Mouse (Mus musculus) limb, embryonic 11.5 days (tissue): ENCODE results near the gene Duox1. TPM values are rescaled to one million over a fixed set of nuclear protein-coding genes. Genes with fewer than 3 reads are reported as not detected.
"Not testable (repeated sequence)": the region's sequence is repeated elsewhere in the genome, so short reads cannot be mapped to it uniquely, and the experiment has no call there.

Experiments
- ATAC-seq: fragments of 200-750 bp; cut with Nextera tagmentation; 2 replicates; pipeline ENCODE4 v1.8.0; 2017; ENCODE audit warnings: low read depth; ENCODE audit not compliant: insufficient number of reproducible peaks, low FRiP score, low TSS enrichment
- DNase-seq: peaks from one replicate; pipeline ENCODE4 v3.0.0-alpha.2; 2015; ENCODE audit warnings: low spot score
- H3K27ac ChIP-seq: fragments of 300-500 bp; sonication (generic); replicated peaks from 2 replicates; pipeline ENCODE4 v1.5.1; 2014; ENCODE audit warnings: low read depth, mild to moderate bottlenecking, low read length
- H3K27me3 ChIP-seq: fragments of 300-500 bp; sonication (generic); 2 replicates; pipeline ENCODE4 v1.6.1; 2014; ENCODE audit warnings: mild to moderate bottlenecking, low read length, mixed read lengths; ENCODE audit not compliant: control insufficient read depth, insufficient read depth
- H3K36me3 ChIP-seq: fragments of 300-500 bp; sonication (generic); 2 replicates; pipeline ENCODE4 v1.6.1; 2014; ENCODE audit warnings: mild to moderate bottlenecking, low read length, moderate library complexity, mixed read lengths; ENCODE audit not compliant: control insufficient read depth, insufficient read depth
- H3K4me1 ChIP-seq: fragments of 300-500 bp; sonication (generic); 2 replicates; pipeline ENCODE4 v1.6.1; 2014; ENCODE audit warnings: low read length, mixed read lengths; ENCODE audit not compliant: control insufficient read depth, insufficient read depth
- H3K4me2 ChIP-seq: fragments of 300-500 bp; sonication (generic); 2 replicates; pipeline ENCODE4 v1.6.1; 2014; ENCODE audit warnings: low read depth, mild to moderate bottlenecking, moderate library complexity; ENCODE audit not compliant: severe bottlenecking
- H3K4me3 ChIP-seq: fragments of 300-500 bp; sonication (generic); 2 replicates; pipeline ENCODE4 v1.5.1; 2014; ENCODE audit warnings: low read depth, low read length
- H3K9ac ChIP-seq: fragments of 300-500 bp; sonication (generic); 2 replicates; pipeline ENCODE4 v1.6.1; 2014; ENCODE audit warnings: mild to moderate bottlenecking, low read length
- H3K9me3 ChIP-seq: fragments of 300-500 bp; sonication (generic); 2 replicates; pipeline ENCODE4 v1.6.1; 2016; ENCODE audit warnings: low read length; ENCODE audit not compliant: control insufficient read depth
- WGBS: fragments of 180-500 bp; shearing (Covaris S2); extraction: QIAGEN DNeasy Blood & Tissue Kit; methylation state at CpG from one replicate; pipeline ENCODE4 v1.1.7; 2014; 5-methylcytosine and 5-hydroxymethylcytosine counted together
- polyA plus RNA-seq: library from polyadenylated mRNA; unstranded; fragments of >200 nt; fragmentation: Nextera tagmentation; extraction: Ambion mirVana; gene quantifications from 2 replicates; pipeline ENCODE4 v1.2.1, GENCODE M21; 2014

Duox1 gene
- polyA plus RNA-seq, 1 experiment from 2014 or later, result 0.04 TPM

- DNase-seq (no peak), ATAC-seq (no peak)
- WGBS, result 76% methylated on average over 3 of the region's 3 CpGs
- Histone ChIP-seq H3K4me1 (no peaks in the 10 kb centered on the region), H3K36me3 (no peaks in the 10 kb centered on the region), H3K9me3 (no peaks in the 10 kb centered on the region), H3K27ac (no peak overlapping the region), H3K9ac (no peak overlapping the region), H3K27me3 (no peaks in the 10 kb centered on the region), H3K4me3 (no peak overlapping the region), H3K4me2 (no peak overlapping the region)
Measured at GRCm38 (mm10) chr2:122324586-122324985, 9.1 kb downstream of the Duox1 start.

- no peak overlapping the region for H3K4me2 ChIP-seq
- no peak for DNase-seq
- no peaks in the 10 kb centered on the region for H3K27me3 ChIP-seq
- no peaks in the 10 kb centered on the region for H3K4me1 ChIP-seq
- no peak overlapping the region for H3K27ac ChIP-seq
- ATAC-seq, result no peak
- 61% methylated on average over 2 of the region's 2 CpGs for WGBS
- no peak overlapping the region for H3K4me3 ChIP-seq
- H3K9me3 ChIP-seq, result no peaks in the 10 kb centered on the region
- no peaks in the 10 kb centered on the region for H3K36me3 ChIP-seq
- H3K9ac ChIP-seq, result no peak overlapping the region
Measured at GRCm38 (mm10) chr2:122325361-122325760, 9.9 kb downstream of the Duox1 start.

GRCm38 (mm10) chr2:122327986-122328385, 12.5 kb downstream of the Duox1 start:
- no peaks in the 10 kb centered on the region for H3K36me3 ChIP-seq

GRCm38 (mm10) chr2:122330317-122330716, 14.8 kb downstream of the Duox1 start:
- not testable (repeated sequence) for H3K27ac ChIP-seq, H3K4me2 ChIP-seq, H3K9me3 ChIP-seq, H3K9ac ChIP-seq, ATAC-seq, H3K4me1 ChIP-seq, DNase-seq, H3K36me3 ChIP-seq, H3K4me3 ChIP-seq, H3K27me3 ChIP-seq
- 92% methylated on average over 4 of the region's 6 CpGs for WGBS

More at GRCm38 (mm10) chr2:122327986-122328385, 12.5 kb downstream of the Duox1 start:
- no peak overlapping the region for H3K4me2 ChIP-seq
- no peaks in the 10 kb centered on the region for H3K4me1 ChIP-seq
- no peaks in the 10 kb centered on the region for H3K9me3 ChIP-seq
- no peak overlapping the region for H3K27ac ChIP-seq
- 61% methylated on average over 3 of the region's 3 CpGs for WGBS
- no peak overlapping the region for H3K9ac ChIP-seq
- no peaks in the 10 kb centered on the region for H3K27me3 ChIP-seq
- no peak overlapping the region for H3K4me3 ChIP-seq
- ATAC-seq (no peak), DNase-seq (no peak)

GRCm38 (mm10) chr2:122332222-122332621, 16.8 kb downstream of the Duox1 start:
- H3K9me3 ChIP-seq, result no peaks in the 10 kb centered on the region
- H3K27ac ChIP-seq, result no peak overlapping the region
- DNase-seq (no peak), ATAC-seq (no peak)
- no peak overlapping the region for H3K4me2 ChIP-seq
- H3K36me3 ChIP-seq, result no peaks in the 10 kb centered on the region
- no peak overlapping the region for H3K4me3 ChIP-seq
- 88% methylated on average over 3 of the region's 3 CpGs for WGBS
- H3K9ac ChIP-seq, result no peak overlapping the region
- no peaks in the 10 kb centered on the region for H3K4me1 ChIP-seq
- no peaks in the 10 kb centered on the region for H3K27me3 ChIP-seq

- H3K9me3 ChIP-seq, result no peaks in the 10 kb centered on the region
- H3K27ac ChIP-seq, result no peak overlapping the region
- DNase-seq (no peak), ATAC-seq (no peak)
- no peaks in the 10 kb centered on the region for H3K4me1 ChIP-seq
- no peak overlapping the region for H3K9ac ChIP-seq
- no peak overlapping the region for H3K4me3 ChIP-seq
- WGBS, result 75% methylated on average over 3 of the region's 3 CpGs
- H3K27me3 ChIP-seq, result no peaks in the 10 kb centered on the region
- no peak overlapping the region for H3K4me2 ChIP-seq
- no peaks in the 10 kb centered on the region for H3K36me3 ChIP-seq
Measured at GRCm38 (mm10) chr2:122334170-122334569, 18.7 kb downstream of the Duox1 start.

GRCm38 (mm10) chr2:122337291-122337690, 21.8 kb downstream of the Duox1 start:
- Histone ChIP-seq H3K27ac (no peak overlapping the region), H3K9me3 (no peaks in the 10 kb centered on the region), H3K9ac (no peak overlapping the region), H3K4me3 (peak overlapping the region; percentile 8; the same call in 1 of the 2 replicates), H3K4me2 (peak overlapping the region; percentile 24), H3K36me3 (no peaks in the 10 kb centered on the region), H3K4me1 (no peaks in the 10 kb centered on the region), H3K27me3 (no peaks in the 10 kb centered on the region)
- 56% methylated on average over 21 of the region's 21 CpGs for WGBS
- DNase-seq (no peak), ATAC-seq (no peak)

GRCm38 (mm10) chr2:122345106-122345893, 29.8 kb downstream of the Duox1 start:
- WGBS, result 82% methylated on average over 6 of the region's 6 CpGs
- DNase-seq, result no peak

More at GRCm38 (mm10) chr2:122345106-122345893, 29.8 kb downstream of the Duox1 start:
- no peaks in the 10 kb centered on the region for H3K9me3 ChIP-seq
- H3K4me3 ChIP-seq, result no peak overlapping the region
- H3K27me3 ChIP-seq, result no peaks in the 10 kb centered on the region
- H3K36me3 ChIP-seq, result no peaks in the 10 kb centered on the region
- H3K4me1 ChIP-seq, result peaks cover 6% of the 10 kb centered on the region; the same call in 1 of the 2 replicates
- ATAC-seq, result no peak
- no peak overlapping the region for H3K9ac ChIP-seq
- H3K27ac ChIP-seq, result no peak overlapping the region
- H3K4me2 ChIP-seq, result no peak overlapping the region
